Mouse (Mus musculus) hindbrain, embryonic 10.5 days (tissue): ENCODE results near the gene Lyz1. TPM values are rescaled to one million over a fixed set of nuclear protein-coding genes. Genes with fewer than 3 reads are reported as not detected.
"Not testable (repeated sequence)": the region's sequence is repeated elsewhere in the genome, so short reads cannot be mapped to it uniquely, and the experiment has no call there.

Experiments used
- DNase-seq: peaks from one replicate; pipeline ENCODE4 v3.0.0-alpha.2; 2017; ENCODE audit warnings: low spot score
- H3K27ac ChIP-seq: fragments of 300-500 bp; sonication (generic); 2 replicates; pipeline ENCODE4 v1.5.1; 2016; ENCODE audit warnings: mild to moderate bottlenecking, moderate library complexity
- H3K27me3 ChIP-seq: fragments of 300-500 bp; sonication (generic); 2 replicates; pipeline ENCODE4 v1.6.1; 2016; ENCODE audit warnings: mild to moderate bottlenecking; ENCODE audit not compliant: poor library complexity, insufficient read depth, severe bottlenecking
- H3K36me3 ChIP-seq: fragments of 300-500 bp; sonication (generic); 2 replicates; pipeline ENCODE4 v1.6.1; 2016; ENCODE audit warnings: mild to moderate bottlenecking, moderate library complexity
- H3K4me1 ChIP-seq: fragments of 300-500 bp; sonication (generic); replicated peaks from 2 replicates; pipeline ENCODE4 v1.6.1; 2016; ENCODE audit warnings: mild to moderate bottlenecking
- H3K4me3 ChIP-seq: fragments of 300-500 bp; sonication (generic); 2 replicates; pipeline ENCODE4 v1.5.1; 2016; ENCODE audit warnings: mild to moderate bottlenecking, moderate library complexity
- H3K9me3 ChIP-seq: fragments of 300-500 bp; sonication (generic); 2 replicates; pipeline ENCODE4 v1.6.1; 2016; ENCODE audit warnings: mild to moderate bottlenecking, moderate library complexity
- WGBS: fragments of 180-500 bp; shearing (Covaris S2); methylation state at CpG from one replicate; pipeline ENCODE4 v1.1.7; 2016; 5-methylcytosine and 5-hydroxymethylcytosine counted together
- polyA plus RNA-seq: library from polyadenylated mRNA; unstranded; fragments of >200 nt; fragmentation: Nextera tagmentation; extraction: Ambion mirVana; gene quantifications from 2 replicates; pipeline ENCODE4 v1.2.1, GENCODE M21; 2016

The Lyz1 gene
- polyA plus RNA-seq, 1 experiment from 2014 or later = not detected

DNA sequence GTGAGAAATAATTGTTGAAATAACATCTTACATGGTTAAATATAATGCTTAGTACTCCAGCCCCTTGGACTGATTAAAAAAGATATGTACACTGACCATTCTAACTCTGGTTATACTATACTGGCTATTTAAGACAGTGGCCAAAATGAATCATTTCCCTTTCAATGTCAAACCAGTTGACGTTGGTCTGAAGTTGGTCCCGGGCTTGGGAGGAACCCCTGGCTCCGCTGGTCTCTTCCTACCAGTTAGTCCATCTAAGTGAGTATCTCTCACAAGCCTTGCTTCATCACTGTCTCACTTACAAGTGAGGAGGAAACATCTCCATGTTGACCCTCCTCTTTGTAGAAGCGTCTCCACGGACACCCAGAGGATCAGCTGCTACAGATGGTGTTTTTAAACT, 11.7 kb upstream of the Lyz1 start:
- H3K36me3 ChIP-seq = no peaks in the 10 kb centered on the region
- no peaks in the 10 kb centered on the region for H3K9me3 ChIP-seq
- no peak for DNase-seq
- H3K4me1 ChIP-seq = no peaks in the 10 kb centered on the region
- 90% methylated on average over 5 of the region's 5 CpGs for WGBS
- no peak overlapping the region for H3K27ac ChIP-seq
- H3K4me3 ChIP-seq = no peak overlapping the region
- no peaks in the 10 kb centered on the region for H3K27me3 ChIP-seq

DNA sequence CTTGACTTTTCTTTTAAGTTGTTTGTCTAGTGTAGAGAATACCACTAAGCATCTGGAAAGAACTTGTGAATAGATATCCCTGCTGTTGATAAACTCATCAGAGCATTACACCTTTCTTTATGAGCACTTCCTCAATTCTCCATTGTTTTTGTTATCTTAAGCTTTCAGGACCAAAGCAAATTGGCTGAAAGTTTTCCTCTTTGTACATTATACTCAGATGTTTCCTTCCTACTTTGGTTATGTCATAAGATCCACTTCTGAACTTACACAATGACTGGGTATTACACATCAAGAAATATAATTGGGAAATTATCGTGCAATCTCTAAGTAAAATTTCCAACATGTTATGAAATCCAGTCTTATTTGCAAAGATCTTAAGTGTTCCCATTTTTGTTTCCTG, 9.0 kb upstream of the Lyz1 start:
- Histone ChIP-seq H3K9me3 (no peaks in the 10 kb centered on the region), H3K27ac (no peak overlapping the region), H3K27me3 (no peaks in the 10 kb centered on the region), H3K36me3 (no peaks in the 10 kb centered on the region), H3K4me1 (no peaks in the 10 kb centered on the region), H3K4me3 (no peak overlapping the region)
- DNase-seq = no peak
- 90% methylated on average over 1 of the region's 1 CpGs for WGBS

DNA sequence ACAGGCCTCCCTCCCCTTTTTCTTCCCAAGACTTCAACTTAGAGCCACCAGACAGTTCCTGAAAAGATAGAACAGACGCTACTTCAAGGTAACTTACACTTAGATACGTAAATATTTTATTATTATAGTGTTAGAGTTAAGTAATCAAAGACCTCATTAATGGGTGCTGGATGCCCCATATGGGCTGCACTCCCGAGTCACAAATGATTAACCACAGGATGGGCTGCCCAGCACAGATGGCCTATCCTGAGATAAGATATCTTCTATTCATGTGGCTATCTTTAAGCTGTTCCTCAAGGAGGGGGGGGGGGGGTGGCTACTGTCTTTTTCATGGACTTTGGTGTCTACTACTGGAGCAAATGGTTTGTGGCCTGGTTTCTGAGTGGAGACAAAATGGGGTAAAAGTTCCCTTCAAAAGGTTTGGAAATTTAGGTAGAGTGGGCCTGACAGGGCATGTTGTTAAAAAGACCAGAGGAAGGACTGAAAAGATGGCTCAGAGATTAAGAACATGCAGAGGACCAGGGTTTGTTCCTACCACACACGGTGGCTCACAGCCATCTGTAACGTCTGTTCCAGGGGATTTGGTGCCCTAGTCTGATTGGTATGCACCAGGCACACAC, 7.3 kb upstream of the Lyz1 start:
- Histone ChIP-seq H3K9me3 (no peaks in the 10 kb centered on the region), H3K27ac (no peak overlapping the region), H3K4me1 (no peaks in the 10 kb centered on the region), H3K4me3 (no peak overlapping the region), H3K27me3 (no peaks in the 10 kb centered on the region), H3K36me3 (no peaks in the 10 kb centered on the region)
- DNase-seq = no peak
- WGBS = 86% methylated on average over 5 of the region's 5 CpGs

DNA sequence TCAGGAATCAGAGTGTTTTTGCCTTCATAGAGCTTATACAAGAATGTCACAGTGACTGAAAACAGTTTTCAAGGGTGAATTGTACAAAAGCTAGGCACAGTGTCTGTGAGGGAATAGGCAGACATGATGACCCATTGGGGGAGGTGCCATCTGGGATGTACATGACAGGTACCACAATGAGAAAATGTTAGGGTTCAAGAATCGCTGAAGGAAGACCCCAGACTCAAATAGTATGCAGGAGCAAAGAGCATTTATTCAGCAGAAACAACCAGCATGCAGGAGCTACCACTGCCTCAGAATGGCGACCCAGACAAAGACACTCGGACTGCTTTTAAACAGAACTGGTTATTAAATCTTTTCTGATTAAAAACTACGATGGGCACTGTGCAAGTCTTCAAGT, 6.4 kb upstream of the Lyz1 start:
- Histone ChIP-seq H3K27me3 (no peaks in the 10 kb centered on the region), H3K9me3 (no peaks in the 10 kb centered on the region), H3K36me3 (no peaks in the 10 kb centered on the region), H3K4me3 (no peak overlapping the region), H3K4me1 (no peaks in the 10 kb centered on the region), H3K27ac (no peak overlapping the region)
- no peak for DNase-seq
- WGBS = 91% methylated on average over 4 of the region's 4 CpGs

DNA sequence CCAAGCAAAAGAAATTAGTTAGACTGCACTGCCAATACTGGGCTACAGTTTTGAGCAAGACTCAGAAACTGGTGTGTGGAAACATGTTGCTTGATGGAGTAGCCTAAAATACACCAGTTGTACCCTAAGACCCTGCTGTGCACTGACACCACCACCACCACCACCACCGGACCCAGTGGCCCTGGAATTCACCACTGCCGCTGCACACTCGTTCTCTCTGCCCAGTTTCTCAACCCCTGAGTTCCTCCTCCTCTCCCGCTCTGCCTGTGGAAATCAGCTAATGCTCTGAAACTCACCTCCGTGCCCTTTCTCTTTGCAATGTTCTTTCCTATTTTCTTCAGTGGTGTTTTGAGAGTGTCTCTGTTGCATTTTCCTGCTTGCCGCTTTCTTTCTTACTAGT, 5.7 kb upstream of the Lyz1 start:
- no peaks in the 10 kb centered on the region for H3K4me1 ChIP-seq
- 87% methylated on average over 6 of the region's 6 CpGs for WGBS

DNA sequence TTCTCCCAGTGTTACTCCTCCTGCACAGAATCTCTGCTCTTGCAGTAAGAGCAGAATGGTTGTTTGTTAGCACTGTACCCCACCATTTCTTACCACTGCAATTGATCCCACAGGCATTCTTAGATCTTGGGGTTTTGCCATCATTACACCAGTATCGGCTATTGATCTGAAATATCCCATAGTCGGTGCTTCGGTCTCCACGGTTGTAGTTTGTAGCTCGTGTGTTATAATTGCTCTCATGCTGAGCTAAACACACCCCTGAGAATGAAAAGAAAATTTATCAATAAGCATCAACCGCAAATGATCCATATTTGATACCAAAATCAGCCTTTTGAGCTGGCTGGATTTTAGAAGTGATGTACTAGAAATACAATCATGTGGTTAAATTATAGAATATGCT, 1.7 kb downstream of the Lyz1 start:
- H3K36me3 ChIP-seq, H3K27me3 ChIP-seq, H3K27ac ChIP-seq, H3K4me3 ChIP-seq, DNase-seq, H3K4me1 ChIP-seq, H3K9me3 ChIP-seq: not testable (repeated sequence)
- 91% methylated on average over 6 of the region's 6 CpGs for WGBS

More for the DNA sequence above, 5.7 kb upstream of the Lyz1 start:
- Histone ChIP-seq H3K27me3 (no peaks in the 10 kb centered on the region), H3K36me3 (no peaks in the 10 kb centered on the region), H3K9me3 (no peaks in the 10 kb centered on the region), H3K27ac (no peak overlapping the region), H3K4me3 (no peak overlapping the region)
- DNase-seq = no peak

DNA sequence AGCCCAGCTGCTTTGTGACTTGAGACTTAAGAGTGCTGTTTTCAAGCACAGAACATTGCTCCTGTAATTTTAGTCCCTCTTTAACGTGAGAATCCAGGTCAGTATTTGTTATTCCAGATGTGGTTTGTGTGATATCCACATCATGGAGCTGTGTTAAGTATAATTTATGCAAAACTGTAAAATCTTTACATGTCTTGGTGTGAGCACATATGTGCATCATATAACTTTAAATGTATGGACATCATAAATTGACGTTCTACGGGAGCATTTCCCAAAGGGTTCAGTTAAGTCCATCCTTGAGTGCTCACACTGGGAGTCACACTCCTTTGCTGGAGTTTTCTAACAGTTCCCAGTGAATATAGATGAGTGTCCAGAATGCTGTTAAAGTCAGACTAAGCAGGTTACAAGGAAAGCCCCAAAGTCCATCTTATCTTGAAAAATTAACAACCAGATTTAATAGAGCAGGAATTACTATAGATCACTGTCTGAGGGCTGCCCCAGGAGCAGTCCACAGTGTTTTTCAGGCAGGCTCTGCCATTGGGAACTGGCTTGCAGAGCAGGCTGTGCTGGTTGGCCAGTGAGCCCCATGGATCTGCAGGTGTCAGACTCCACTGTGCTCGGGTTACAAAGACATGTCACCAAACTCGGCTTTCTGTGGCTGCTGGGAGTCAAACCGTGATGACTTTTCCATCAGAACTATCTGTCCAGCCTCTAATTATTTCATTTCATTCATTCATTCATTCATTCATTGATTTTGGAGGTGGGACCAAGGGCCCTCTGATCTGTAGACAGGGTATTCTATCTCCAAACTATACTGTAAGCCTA, 2.4 kb downstream of the Lyz1 start:
- Histone ChIP-seq H3K9me3 (no peaks in the 10 kb centered on the region), H3K4me1 (no peaks in the 10 kb centered on the region; the same call in 1 of the 2 replicates), H3K36me3 (no peaks in the 10 kb centered on the region), H3K27ac (no peak overlapping the region), H3K4me3 (no peak overlapping the region), H3K27me3 (no peaks in the 10 kb centered on the region)
- DNase-seq = no peak
- 55% methylated on average over 6 of the region's 6 CpGs for WGBS

DNA sequence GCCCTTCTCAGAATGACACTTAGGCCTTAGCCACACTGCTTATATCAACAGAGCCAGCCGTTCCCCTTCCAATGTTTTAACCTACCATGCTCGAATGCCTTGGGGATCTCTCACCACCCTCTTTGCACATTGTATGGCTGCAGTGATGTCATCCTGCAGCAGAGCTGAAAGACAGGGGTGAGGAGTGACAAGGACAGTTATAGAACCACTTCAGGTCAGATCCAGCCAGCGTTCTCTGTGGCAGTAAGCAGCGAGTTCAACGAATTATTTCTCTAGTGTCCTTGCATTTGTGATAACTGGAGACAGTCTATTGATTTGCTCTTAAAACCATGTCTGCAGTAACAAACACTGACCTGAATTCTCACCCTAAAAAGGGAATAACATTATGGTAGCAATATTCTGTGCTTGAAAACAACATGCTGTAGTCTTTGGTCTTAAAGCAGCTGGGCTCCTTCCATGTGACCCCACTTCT, 3.6 kb downstream of the Lyz1 start:
- H3K36me3 ChIP-seq, DNase-seq, H3K27ac ChIP-seq, H3K4me3 ChIP-seq, H3K27me3 ChIP-seq, H3K4me1 ChIP-seq, H3K9me3 ChIP-seq: not testable (repeated sequence)
- 88% methylated on average over 5 of the region's 5 CpGs for WGBS

DNA sequence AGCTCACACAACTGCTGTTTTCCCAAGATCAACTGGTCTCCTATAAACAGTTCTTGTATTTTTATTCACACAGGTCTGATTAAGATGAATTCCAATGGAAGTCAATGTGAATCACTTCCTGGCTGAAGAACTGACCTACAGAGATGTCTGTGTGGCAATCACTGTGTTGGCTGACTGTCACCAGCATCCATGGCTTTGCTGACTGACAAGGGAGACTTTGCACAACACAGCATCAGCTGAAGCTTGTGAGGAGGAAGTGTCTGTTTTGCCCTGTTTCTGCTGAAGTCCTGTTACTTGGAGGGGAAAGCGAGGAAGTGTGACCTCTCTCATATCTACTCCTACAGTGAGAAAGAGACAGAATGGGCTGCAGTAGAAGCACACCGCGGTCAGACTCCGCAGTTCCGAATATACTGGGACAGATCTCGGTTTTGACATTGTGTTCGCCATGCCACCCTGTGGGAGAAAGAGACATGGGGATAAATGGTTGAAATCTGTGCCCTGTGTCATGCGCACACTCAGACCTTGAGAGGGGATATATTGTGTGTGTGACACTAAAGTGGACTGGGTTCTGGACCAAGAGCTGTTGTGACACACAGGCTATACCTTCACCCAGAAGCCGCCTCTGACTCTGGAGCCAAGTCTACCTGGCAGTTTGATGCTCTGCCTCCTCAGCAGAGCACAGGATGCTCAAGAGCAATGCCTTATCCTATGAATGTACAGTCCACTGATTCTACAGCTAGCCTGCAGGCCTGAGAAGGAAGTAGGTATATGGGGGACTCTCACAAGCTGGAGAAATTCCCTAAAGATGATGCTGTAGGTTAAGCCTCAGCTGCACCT, 4.3 kb downstream of the Lyz1 start:
- H3K4me1 ChIP-seq = no peaks in the 10 kb centered on the region; the same call in 1 of the 2 replicates
- no peak overlapping the region for H3K27ac ChIP-seq
- H3K9me3 ChIP-seq = no peaks in the 10 kb centered on the region
- H3K4me3 ChIP-seq = no peak overlapping the region
- H3K36me3 ChIP-seq = no peaks in the 10 kb centered on the region
- no peak for DNase-seq
- 89% methylated on average over 9 of the region's 9 CpGs for WGBS
- no peaks in the 10 kb centered on the region for H3K27me3 ChIP-seq

DNA sequence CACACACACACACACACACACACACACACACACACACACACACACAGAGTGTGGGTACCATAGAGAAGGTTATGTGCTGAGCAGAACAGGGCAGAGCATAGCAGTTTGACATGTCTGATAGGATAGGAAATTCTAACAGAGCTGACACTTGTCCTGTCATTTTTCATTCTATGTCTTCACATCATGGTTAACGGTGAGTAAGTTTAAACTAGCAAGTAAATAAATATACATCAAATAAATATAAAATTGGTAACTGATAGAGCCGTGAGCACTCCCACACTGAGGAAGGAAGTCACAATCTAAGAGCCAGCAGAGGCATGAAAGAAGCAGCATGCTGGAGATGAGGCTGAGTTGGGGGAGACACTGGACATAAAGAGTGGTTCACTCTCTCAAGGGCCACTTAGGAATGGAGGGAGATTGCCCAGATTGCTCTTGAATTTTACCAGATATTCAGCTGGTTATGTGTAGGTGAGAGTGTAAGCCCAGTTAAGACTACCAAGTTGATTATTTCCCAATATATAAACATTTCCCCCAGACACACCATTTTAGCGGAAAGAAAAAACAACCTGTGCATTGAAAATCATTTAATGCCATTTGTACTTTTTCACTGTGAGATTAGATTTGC, 5.3 kb downstream of the Lyz1 start:
- 89% methylated on average over 3 of the region's 3 CpGs for WGBS
- Histone ChIP-seq H3K27ac (no peak overlapping the region), H3K36me3 (no peaks in the 10 kb centered on the region), H3K4me1 (no peaks in the 10 kb centered on the region; the same call in 1 of the 2 replicates), H3K27me3 (no peaks in the 10 kb centered on the region), H3K9me3 (no peaks in the 10 kb centered on the region), H3K4me3 (no peak overlapping the region)
- no peak for DNase-seq

DNA sequence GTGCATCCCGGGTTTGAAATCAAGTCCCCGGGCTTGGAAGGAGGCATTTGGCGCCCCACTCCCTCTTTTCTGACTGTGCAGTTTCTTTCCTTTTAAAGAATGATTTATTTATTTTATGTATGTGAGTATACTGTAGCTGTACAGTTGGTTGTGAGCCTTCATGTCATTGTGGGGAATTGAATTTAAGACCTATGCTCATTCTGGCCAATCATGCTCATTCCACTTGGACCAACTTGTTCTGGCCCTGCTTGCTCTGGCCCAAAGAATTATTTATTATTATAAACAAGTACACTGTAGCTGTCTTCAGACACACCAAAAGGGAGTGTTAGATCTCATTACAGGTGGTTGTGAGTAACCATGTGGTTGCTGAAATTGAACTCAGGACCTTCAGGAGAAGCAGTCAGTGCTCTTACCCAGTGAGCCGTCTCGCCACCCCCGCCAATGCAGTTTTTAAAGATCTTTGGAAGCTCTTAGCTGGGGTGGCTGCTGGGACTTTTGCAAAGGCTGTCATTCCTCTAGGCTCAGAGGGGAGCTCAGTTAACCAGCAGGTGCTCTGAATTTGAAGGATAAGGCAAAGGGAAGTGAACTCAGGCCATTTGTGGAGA, 6.2 kb downstream of the Lyz1 start:
- Histone ChIP-seq H3K27ac (no peak overlapping the region), H3K36me3 (no peaks in the 10 kb centered on the region), H3K4me3 (no peak overlapping the region), H3K9me3 (no peaks in the 10 kb centered on the region), H3K4me1 (no peaks in the 10 kb centered on the region), H3K27me3 (no peaks in the 10 kb centered on the region)
- DNase-seq = no peak
- 96% methylated on average over 6 of the region's 6 CpGs for WGBS

DNA sequence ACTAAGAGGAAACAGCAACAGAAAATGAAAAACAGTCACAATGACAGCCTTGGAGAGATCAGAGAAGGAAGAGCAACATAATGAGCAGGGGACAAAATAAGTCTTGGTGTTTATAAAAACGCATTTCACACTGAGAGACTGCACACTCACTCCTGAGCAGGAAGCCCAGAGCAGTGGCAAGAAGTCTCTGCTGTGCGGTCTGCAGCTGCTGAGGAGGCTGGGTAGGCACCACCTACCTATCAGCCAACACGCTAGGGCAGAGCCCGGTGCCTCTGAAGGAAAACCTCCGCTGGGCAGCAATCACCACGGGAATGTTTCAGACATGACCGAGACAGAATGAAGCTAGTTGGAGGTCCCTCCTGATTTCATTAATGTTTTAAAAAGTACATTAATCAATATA, 7.1 kb downstream of the Lyz1 start:
- not testable (repeated sequence) for H3K4me1 ChIP-seq, H3K27ac ChIP-seq, H3K36me3 ChIP-seq, H3K4me3 ChIP-seq, DNase-seq, H3K27me3 ChIP-seq, H3K9me3 ChIP-seq
- WGBS = 86% methylated on average over 5 of the region's 7 CpGs
